Mouse (Mus musculus): ENCODE measurements around the gene Erbb2. TPM values are rescaled to one million over a fixed set of nuclear protein-coding genes. Genes with fewer than 3 reads are reported as not detected.

Gene Erbb2
- total and polyA plus RNA-seq, 3 experiments, result 6.6 to 8.4 (median 6.9) TPM

- Histone ChIP-seq H3K9ac (ENCODE audit: low read depth, low read length) (no peak overlapping the region), H3K36me3 (ENCODE audit: control insufficient read depth, insufficient read depth, low read length) (no peaks in the 10 kb centered on the region), H3K4me3 (no peak overlapping the region), H3K79me2 (replicated peaks; ENCODE audit: control insufficient read depth, insufficient read depth, low read length) (no peaks in the 10 kb centered on the region), H3K4me1 (ENCODE audit: control insufficient read depth, insufficient read depth, low read length) (no peaks in the 10 kb centered on the region), H3K27ac (no peak overlapping the region), H3K27me3 (ENCODE audit: control insufficient read depth, insufficient read depth, low read length) (no peaks in the 10 kb centered on the region)
- 78% methylated on average over 9 of the region's 9 CpGs for WGBS
- no peak for TF ChIP-seq POLR2A (IDR thresholded peaks at IDR 0.05; ENCODE audit: insufficient read depth, low read depth, low read length)
- no peak for TF ChIP-seq EP300 (IDR thresholded peaks at IDR 0.05; ENCODE audit: insufficient read depth, low read depth, low read length)
- TF ChIP-seq CTCF (IDR thresholded peaks at IDR 0.05), result no peak
- no peak for DNase-seq
- intact Hi-C loops (cut with DNase I), result no loop called here
Observed at GRCm38 (mm10) chr11:98463911-98464310, 51.6 kb downstream of the Erbb2 start.

GRCm38 (mm10) chr11:98464516-98464915 lies 52.2 kb downstream of the Erbb2 start:
- 49% methylated on average over 6 of the region's 6 CpGs for WGBS
- TF ChIP-seq POLR2A (IDR thresholded peaks at IDR 0.05; ENCODE audit: insufficient read depth, low read depth, low read length), result no peak
- TF ChIP-seq EP300 (IDR thresholded peaks at IDR 0.05; ENCODE audit: insufficient read depth, low read depth, low read length), result no peak
- no peak for TF ChIP-seq CTCF (IDR thresholded peaks at IDR 0.05)

GRCm38 (mm10) chr11:98469761-98470714 lies 57.8 kb downstream of the Erbb2 start:
- Histone ChIP-seq H3K4me3 (no peak overlapping the region), H3K4me1 (ENCODE audit: control insufficient read depth, insufficient read depth, low read length) (no peaks in the 10 kb centered on the region), H3K27ac (no peak overlapping the region), H3K36me3 (ENCODE audit: control insufficient read depth, insufficient read depth, low read length) (no peaks in the 10 kb centered on the region), H3K9ac (ENCODE audit: low read depth, low read length) (no peak overlapping the region), H3K27me3 (ENCODE audit: control insufficient read depth, insufficient read depth, low read length) (no peaks in the 10 kb centered on the region; the same call in 1 of the 2 replicates), H3K79me2 (replicated peaks; ENCODE audit: control insufficient read depth, insufficient read depth, low read length) (no peaks in the 10 kb centered on the region)
- intact Hi-C loops (cut with DNase I), result no loop called here
- 68% methylated on average over 22 of the region's 22 CpGs for WGBS
- no peak for DNase-seq
- TF ChIP-seq EP300 (IDR thresholded peaks at IDR 0.05; ENCODE audit: insufficient read depth, low read depth, low read length) (no peak), POLR2A (IDR thresholded peaks at IDR 0.05; ENCODE audit: insufficient read depth, low read depth, low read length) (no peak), CTCF (IDR thresholded peaks at IDR 0.05) (no peak)

More at GRCm38 (mm10) chr11:98464516-98464915, 52.2 kb downstream of the Erbb2 start:
- DNase-seq, result no peak
- no peaks in the 10 kb centered on the region for H3K79me2 ChIP-seq (replicated peaks; ENCODE audit: control insufficient read depth, insufficient read depth, low read length)
- no peak overlapping the region for H3K27ac ChIP-seq
- no peaks in the 10 kb centered on the region for H3K4me1 ChIP-seq (ENCODE audit: control insufficient read depth, insufficient read depth, low read length)
- no peaks in the 10 kb centered on the region for H3K27me3 ChIP-seq (ENCODE audit: control insufficient read depth, insufficient read depth, low read length)
- H3K9ac ChIP-seq (ENCODE audit: low read depth, low read length), result no peak overlapping the region
- H3K36me3 ChIP-seq (ENCODE audit: control insufficient read depth, insufficient read depth, low read length), result no peaks in the 10 kb centered on the region
- intact Hi-C loops (cut with DNase I), result no loop called here
- H3K4me3 ChIP-seq, result no peak overlapping the region

- Histone ChIP-seq H3K36me3 (ENCODE audit: control insufficient read depth, insufficient read depth, low read length) (no peaks in the 10 kb centered on the region), H3K27me3 (ENCODE audit: control insufficient read depth, insufficient read depth, low read length) (no peaks in the 10 kb centered on the region; the same call in 1 of the 2 replicates), H3K79me2 (replicated peaks; ENCODE audit: control insufficient read depth, insufficient read depth, low read length) (no peaks in the 10 kb centered on the region), H3K4me3 (no peak overlapping the region), H3K27ac (no peak overlapping the region), H3K4me1 (ENCODE audit: control insufficient read depth, insufficient read depth, low read length) (no peaks in the 10 kb centered on the region), H3K9ac (ENCODE audit: low read depth, low read length) (no peak overlapping the region)
- intact Hi-C loops (cut with DNase I), result no loop called here
- no peak for DNase-seq
- TF ChIP-seq CTCF (IDR thresholded peaks at IDR 0.05) (no peak), POLR2A (IDR thresholded peaks at IDR 0.05; ENCODE audit: insufficient read depth, low read depth, low read length) (no peak), EP300 (IDR thresholded peaks at IDR 0.05; ENCODE audit: insufficient read depth, low read depth, low read length) (no peak)
- 67% methylated on average over 6 of the region's 6 CpGs for WGBS
Observed at GRCm38 (mm10) chr11:98470795-98471194, 58.5 kb downstream of the Erbb2 start.

- H3K36me3 ChIP-seq (ENCODE audit: control insufficient read depth, insufficient read depth, low read length), result no peaks in the 10 kb centered on the region
- H3K9ac ChIP-seq (ENCODE audit: low read depth, low read length), result no peak overlapping the region
- TF ChIP-seq EP300 (IDR thresholded peaks at IDR 0.05; ENCODE audit: insufficient read depth, low read depth, low read length), result no peak
- TF ChIP-seq CTCF (IDR thresholded peaks at IDR 0.05), result no peak
- no peak for TF ChIP-seq POLR2A (IDR thresholded peaks at IDR 0.05; ENCODE audit: insufficient read depth, low read depth, low read length)
- H3K4me3 ChIP-seq, result no peak overlapping the region
- no peaks in the 10 kb centered on the region for H3K79me2 ChIP-seq (replicated peaks; ENCODE audit: control insufficient read depth, insufficient read depth, low read length)
- intact Hi-C loops (cut with DNase I), result no loop called here
- H3K27ac ChIP-seq, result no peak overlapping the region
- DNase-seq, result no peak
- 68% methylated on average over 4 of the region's 4 CpGs for WGBS
- no peaks in the 10 kb centered on the region; the same call in 1 of the 2 replicates for H3K27me3 ChIP-seq (ENCODE audit: control insufficient read depth, insufficient read depth, low read length)
- H3K4me1 ChIP-seq (ENCODE audit: control insufficient read depth, insufficient read depth, low read length), result no peaks in the 10 kb centered on the region
Observed at GRCm38 (mm10) chr11:98472696-98473095, 60.4 kb downstream of the Erbb2 start.

GRCm38 (mm10) chr11:98473916-98474479 lies 61.7 kb downstream of the Erbb2 start:
- Histone ChIP-seq H3K79me2 (replicated peaks; ENCODE audit: control insufficient read depth, insufficient read depth, low read length) (no peaks in the 10 kb centered on the region), H3K36me3 (ENCODE audit: control insufficient read depth, insufficient read depth, low read length) (no peaks in the 10 kb centered on the region), H3K27ac (no peak overlapping the region), H3K4me3 (no peak overlapping the region), H3K27me3 (ENCODE audit: control insufficient read depth, insufficient read depth, low read length) (no peaks in the 10 kb centered on the region; the same call in 1 of the 2 replicates), H3K9ac (ENCODE audit: low read depth, low read length) (no peak overlapping the region), H3K4me1 (ENCODE audit: control insufficient read depth, insufficient read depth, low read length) (no peaks in the 10 kb centered on the region)
- TF ChIP-seq POLR2A (IDR thresholded peaks at IDR 0.05; ENCODE audit: insufficient read depth, low read depth, low read length) (no peak), EP300 (IDR thresholded peaks at IDR 0.05; ENCODE audit: insufficient read depth, low read depth, low read length) (no peak), CTCF (IDR thresholded peaks at IDR 0.05) (no peak)
- 56% methylated on average over 8 of the region's 8 CpGs for WGBS
- intact Hi-C loops (cut with DNase I), result no loop called here
- no peak for DNase-seq
